Mouse (Mus musculus) heart, embryonic 15.5 days (tissue): ENCODE data around the gene Card11. TPM values are rescaled to one million over a fixed set of nuclear protein-coding genes. Genes with fewer than 3 reads are reported as not detected.

Experiments
- ATAC-seq: fragments of 200-750 bp; cut with Nextera tagmentation; replicated peaks from 2 replicates; pipeline ENCODE4 v1.8.0; 2017; ENCODE audit warnings: low read depth, moderate TSS enrichment; ENCODE audit not compliant: insufficient number of reproducible peaks, insufficient read depth, low FRiP score
- H3K27ac ChIP-seq: fragments of 300-500 bp; sonication (generic); 2 replicates; pipeline ENCODE4 v1.5.1; 2015; ENCODE audit warnings: mild to moderate bottlenecking, inconsistent platforms
- H3K27me3 ChIP-seq: fragments of 300-500 bp; sonication (generic); 2 replicates; pipeline ENCODE4 v1.6.1; 2015; ENCODE audit warnings: inconsistent platforms
- H3K36me3 ChIP-seq: fragments of 300-500 bp; sonication (generic); 2 replicates; pipeline ENCODE4 v1.6.1; 2015; ENCODE audit warnings: mild to moderate bottlenecking, inconsistent platforms
- H3K4me1 ChIP-seq: fragments of 300-500 bp; sonication (generic); replicated peaks from 2 replicates; pipeline ENCODE4 v1.6.1; 2015; ENCODE audit warnings: inconsistent platforms
- H3K4me2 ChIP-seq: fragments of 300-500 bp; sonication (generic); 2 replicates; pipeline ENCODE4 v1.6.1; 2015; ENCODE audit warnings: inconsistent platforms, mild to moderate bottlenecking, moderate library complexity
- H3K4me3 ChIP-seq: fragments of 300-500 bp; sonication (generic); 2 replicates; pipeline ENCODE4 v1.5.1; 2015; ENCODE audit warnings: mild to moderate bottlenecking, inconsistent platforms
- H3K9ac ChIP-seq: fragments of 300-500 bp; sonication (generic); 2 replicates; pipeline ENCODE4 v1.6.1; 2015; ENCODE audit warnings: mild to moderate bottlenecking, inconsistent platforms
- H3K9me3 ChIP-seq: fragments of 300-500 bp; sonication (generic); replicated peaks from 2 replicates; pipeline ENCODE4 v1.6.1; 2016; ENCODE audit warnings: inconsistent platforms
- WGBS: fragments of 180-500 bp; shearing (Covaris S2); methylation state at CpG from one replicate; pipeline ENCODE4 v1.1.7; 2015; ENCODE audit warnings: mixed read lengths; 5-methylcytosine and 5-hydroxymethylcytosine counted together
- microRNA-seq: library from miRNA; unstranded; fragments of <30 nt; microRNA quantifications from one replicate; pipeline ENCODE4, GENCODE M21; 2016
- polyA plus RNA-seq: library from polyadenylated mRNA; unstranded; fragments of >200 nt; fragmentation: Nextera tagmentation; extraction: Ambion mirVana; gene quantifications from 2 replicates; pipeline ENCODE4 v1.2.1, GENCODE M21; 2015

Gene Card11
- polyA plus RNA-seq, 1 experiment from 2014 or later = 0.29 TPM

DNA sequence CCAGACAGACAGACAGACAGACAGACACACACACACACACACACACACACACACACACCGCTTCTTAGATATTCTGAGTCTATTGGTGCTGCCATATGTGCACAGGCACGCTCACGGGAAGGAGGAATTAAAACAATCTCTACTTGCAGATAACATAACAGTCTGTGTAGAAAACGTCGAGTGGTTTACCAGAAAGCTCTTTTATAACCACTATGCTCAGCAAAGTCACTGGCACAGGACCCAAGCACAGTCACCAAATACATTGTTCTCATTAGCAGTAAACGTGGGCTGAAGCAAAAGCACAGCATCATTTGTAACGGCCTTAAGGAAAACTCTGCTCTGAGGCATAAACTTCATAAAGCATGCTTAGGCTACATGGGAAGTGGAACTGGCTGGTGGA, 176.3 kb downstream of the Card11 start:
- no peak overlapping the region for H3K4me2 ChIP-seq
- no peak overlapping the region for H3K9ac ChIP-seq
- 33% methylated on average over 7 of the region's 7 CpGs for WGBS
- ATAC-seq = no peak
- peak overlapping the region; percentile 27; the same call in 1 of the 2 replicates for H3K27ac ChIP-seq
- no peaks in the 10 kb centered on the region for H3K36me3 ChIP-seq
- no peaks in the 10 kb centered on the region for H3K27me3 ChIP-seq
- H3K9me3 ChIP-seq = no peaks in the 10 kb centered on the region
- H3K4me1 ChIP-seq = peaks cover 79% of the 10 kb centered on the region
- no peak overlapping the region for H3K4me3 ChIP-seq

- no peak overlapping the region for H3K9ac ChIP-seq
- H3K4me1 ChIP-seq = peaks cover 76% of the 10 kb centered on the region
- 93% methylated on average over 2 of the region's 2 CpGs for WGBS
- no peak overlapping the region for H3K4me2 ChIP-seq
- no peak overlapping the region for H3K4me3 ChIP-seq
- H3K27ac ChIP-seq = no peak overlapping the region
- no peaks in the 10 kb centered on the region for H3K27me3 ChIP-seq
- H3K36me3 ChIP-seq = no peaks in the 10 kb centered on the region
- no peak for ATAC-seq
- no peaks in the 10 kb centered on the region for H3K9me3 ChIP-seq
Measured at GRCm38 (mm10) chr5:140823386-140823785, 177.0 kb downstream of the Card11 start.

Small RNAs within 50 kb of the gene (microRNA-seq; reads per million reads assigned to microRNA genes)
- gene Gm44385 = not detected

Other genes with a start within 250 kb of the Card11 start
- 37.9 and 53.4 TPM in 2 replicates for gene Gna12, start 170.2 kb downstream of the Card11 start, polyA plus RNA-seq
- 1.5 and 1.7 TPM in 2 replicates for gene Sdk1, start 240.9 kb upstream of the Card11 start, polyA plus RNA-seq